Mouse (Mus musculus): ENCODE results near the gene Crlf3.

DNA sequence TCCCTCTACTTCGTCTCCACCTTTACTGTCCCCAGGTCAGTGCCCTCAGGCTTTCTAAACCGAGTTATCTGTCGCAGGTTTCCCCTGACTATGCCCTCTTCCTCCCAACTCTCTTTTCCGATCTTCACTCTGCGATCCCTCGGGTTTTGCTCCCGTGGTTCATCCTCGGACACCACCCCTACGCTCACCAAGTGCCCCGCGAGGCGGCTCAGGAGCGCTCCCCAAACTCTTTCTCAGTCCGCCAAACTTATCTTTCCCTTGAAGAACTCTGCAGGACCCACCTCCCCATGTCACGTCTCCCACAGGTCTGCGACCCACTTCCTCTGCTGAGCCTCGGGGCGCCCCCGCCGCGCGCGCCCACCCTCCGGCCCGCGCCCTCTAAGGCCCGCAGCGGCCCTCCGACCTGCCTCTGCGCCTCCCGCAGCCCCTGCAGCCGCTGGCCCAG lies 388 bp downstream of the Crlf3 start:
- TF ChIP-seq POLR2A (IDR thresholded peaks at IDR 0.05; ENCODE audit: control insufficient read depth, low read depth, low read length) (no peak), CTCF (IDR thresholded peaks at IDR 0.05; ENCODE audit: control insufficient read depth, insufficient read depth, insufficient replicate concordance, low read depth, low read length) (no peak)

Measured in testis, adult 2 months (tissue).